Mouse (Mus musculus): ENCODE results near the gene Npr1. TPM values are rescaled to one million over a fixed set of nuclear protein-coding genes. Genes with fewer than 3 reads are reported as not detected.

Npr1 gene
- total RNA-seq, 1 experiment = 16.4 TPM

- H3K36me3 ChIP-seq (ENCODE audit: control insufficient read depth, insufficient read depth, low read length, poor library complexity, severe bottlenecking) = peaks cover 20% of the 10 kb centered on the region
- no peak overlapping the region for H3K27ac ChIP-seq (ENCODE audit: insufficient read depth, low read depth, low read length, poor library complexity, severe bottlenecking)
- H3K9ac ChIP-seq (ENCODE audit: insufficient read depth, low read depth, low read length, poor library complexity, severe bottlenecking) = no peak overlapping the region
- no peak for DNase-seq (ENCODE audit: low read depth, low spot score)
- no peak for TF ChIP-seq ZC3H11A (IDR thresholded peaks at IDR 0.05; ENCODE audit: borderline replicate concordance, low read depth, low read length)
- no peak for TF ChIP-seq HCFC1 (IDR thresholded peaks at IDR 0.05; ENCODE audit: borderline replicate concordance, insufficient read depth, low read length)
- no peak for TF ChIP-seq MAFK (IDR thresholded peaks at IDR 0.05; ENCODE audit: insufficient read depth, low read depth, low read length)
- no peak for TF ChIP-seq ZNF384 (IDR thresholded peaks at IDR 0.05; ENCODE audit: low read depth, low read length)
- no peak for TF ChIP-seq CHD2 (IDR thresholded peaks at IDR 0.05; ENCODE audit: low read depth, low read length)
- in situ Hi-C loops (cut with MboI; ENCODE audit: low sequenced_read_pairs in 2 of 2, unreplicated experiment in 2 of 2) = no loop called here
- no peak overlapping the region for H3K4me3 ChIP-seq (ENCODE audit: insufficient read depth in 1 of 2, low read depth in 1 of 2, low read length in 2 of 2, poor library complexity in 1 of 2, severe bottlenecking in 1 of 2)
- no peaks in the 10 kb centered on the region for H3K9me3 ChIP-seq (ENCODE audit: control insufficient read depth, insufficient read depth, low read depth, low read length)
- H3K4me1 ChIP-seq (ENCODE audit: control insufficient read depth in 2 of 2, insufficient read depth in 2 of 2, low read length in 2 of 2, poor library complexity in 1 of 2) = peaks cover 0 to 9% of the 10 kb centered on the region in 2 experiments; a peak in 3 of 4 replicates
These were observed 42.1 kb downstream of the Npr1 start for GRCm38 (mm10) chr3:90423549-90423948.

GRCm38 (mm10) chr3:90420696-90421095, 45.0 kb downstream of the Npr1 start:
- Histone ChIP-seq H3K4me3 (ENCODE audit: insufficient read depth in 1 of 2, low read depth in 1 of 2, low read length in 2 of 2, poor library complexity in 1 of 2, severe bottlenecking in 1 of 2) (no peak overlapping the region), H3K9me3 (ENCODE audit: control insufficient read depth, insufficient read depth, low read depth, low read length) (no peaks in the 10 kb centered on the region), H3K4me1 (ENCODE audit: control insufficient read depth in 2 of 2, insufficient read depth in 2 of 2, low read length in 2 of 2, poor library complexity in 1 of 2) (peaks cover 0 to 2% of the 10 kb centered on the region in 2 experiments; a peak in 1 of 4 replicates), H3K9ac (ENCODE audit: insufficient read depth, low read depth, low read length, poor library complexity, severe bottlenecking) (no peak overlapping the region), H3K36me3 (ENCODE audit: control insufficient read depth, insufficient read depth, low read length, poor library complexity, severe bottlenecking) (peaks cover 25% of the 10 kb centered on the region), H3K27ac (ENCODE audit: insufficient read depth, low read depth, low read length, poor library complexity, severe bottlenecking) (no peak overlapping the region)
- TF ChIP-seq ZNF384 (IDR thresholded peaks at IDR 0.05; ENCODE audit: low read depth, low read length) = no peak
- TF ChIP-seq CHD2 (IDR thresholded peaks at IDR 0.05; ENCODE audit: low read depth, low read length) = no peak
- no peak for TF ChIP-seq HCFC1 (IDR thresholded peaks at IDR 0.05; ENCODE audit: borderline replicate concordance, insufficient read depth, low read length)
- no peak for TF ChIP-seq MAFK (IDR thresholded peaks at IDR 0.05; ENCODE audit: insufficient read depth, low read depth, low read length)
- TF ChIP-seq ZC3H11A (IDR thresholded peaks at IDR 0.05; ENCODE audit: borderline replicate concordance, low read depth, low read length) = no peak
- DNase-seq (ENCODE audit: low read depth, low spot score) = no peak
- in situ Hi-C loops (cut with MboI; ENCODE audit: low sequenced_read_pairs in 2 of 2, unreplicated experiment in 2 of 2) = no loop called here

GRCm38 (mm10) chr3:90413011-90413396, 52.7 kb downstream of the Npr1 start:
- DNase-seq (ENCODE audit: low read depth, low spot score) = no peak
- no peak overlapping the region for H3K9ac ChIP-seq (ENCODE audit: insufficient read depth, low read depth, low read length, poor library complexity, severe bottlenecking)
- in situ Hi-C loops (cut with MboI; ENCODE audit: low sequenced_read_pairs in 2 of 2, unreplicated experiment in 2 of 2) = no loop called here
- H3K9me3 ChIP-seq (ENCODE audit: control insufficient read depth, insufficient read depth, low read depth, low read length) = no peaks in the 10 kb centered on the region
- H3K4me1 ChIP-seq (ENCODE audit: control insufficient read depth in 2 of 2, insufficient read depth in 2 of 2, low read length in 2 of 2, poor library complexity in 1 of 2) = peaks cover 0 to 2% of the 10 kb centered on the region in 2 experiments; a peak in 1 of 4 replicates
- H3K27ac ChIP-seq (ENCODE audit: insufficient read depth, low read depth, low read length, poor library complexity, severe bottlenecking) = no peak overlapping the region
- no peak overlapping the region for H3K4me3 ChIP-seq (ENCODE audit: insufficient read depth in 1 of 2, low read depth in 1 of 2, low read length in 2 of 2, poor library complexity in 1 of 2, severe bottlenecking in 1 of 2)
- no peak for TF ChIP-seq CHD2 (IDR thresholded peaks at IDR 0.05; ENCODE audit: low read depth, low read length)
- no peak for TF ChIP-seq MAFK (IDR thresholded peaks at IDR 0.05; ENCODE audit: insufficient read depth, low read depth, low read length)
- TF ChIP-seq ZNF384 (IDR thresholded peaks at IDR 0.05; ENCODE audit: low read depth, low read length) = no peak
- TF ChIP-seq HCFC1 (IDR thresholded peaks at IDR 0.05; ENCODE audit: borderline replicate concordance, insufficient read depth, low read length) = no peak
- H3K36me3 ChIP-seq (ENCODE audit: control insufficient read depth, insufficient read depth, low read length, poor library complexity, severe bottlenecking) = peaks cover 48% of the 10 kb centered on the region

- Histone ChIP-seq H3K27ac (ENCODE audit: insufficient read depth, low read depth, low read length, poor library complexity, severe bottlenecking) (no peak overlapping the region), H3K4me3 (ENCODE audit: insufficient read depth in 1 of 2, low read depth in 1 of 2, low read length in 2 of 2, poor library complexity in 1 of 2, severe bottlenecking in 1 of 2) (no peak overlapping the region), H3K9me3 (ENCODE audit: control insufficient read depth, insufficient read depth, low read depth, low read length) (no peaks in the 10 kb centered on the region), H3K4me1 (ENCODE audit: control insufficient read depth in 2 of 2, insufficient read depth in 2 of 2, low read length in 2 of 2, poor library complexity in 1 of 2) (peaks cover 0 to 2% of the 10 kb centered on the region in 2 experiments; a peak in 1 of 4 replicates), H3K9ac (ENCODE audit: insufficient read depth, low read depth, low read length, poor library complexity, severe bottlenecking) (no peak overlapping the region), H3K36me3 (ENCODE audit: control insufficient read depth, insufficient read depth, low read length, poor library complexity, severe bottlenecking) (peaks cover 51% of the 10 kb centered on the region)
- TF ChIP-seq MAFK (IDR thresholded peaks at IDR 0.05; ENCODE audit: insufficient read depth, low read depth, low read length) = no peak
- TF ChIP-seq ZC3H11A (IDR thresholded peaks at IDR 0.05; ENCODE audit: borderline replicate concordance, low read depth, low read length) = peak; percentile 80
- in situ Hi-C loops (cut with MboI; ENCODE audit: low sequenced_read_pairs in 2 of 2, unreplicated experiment in 2 of 2) = no loop called here
- peak; percentile 43 for DNase-seq (ENCODE audit: low read depth, low spot score)
These were observed 53.2 kb downstream of the Npr1 start for GRCm38 (mm10) chr3:90412312-90413010.
